Mouse (Mus musculus): ENCODE data around the gene Flt1.
"Not testable (repeated sequence)": the region's sequence is repeated elsewhere in the genome, so short reads cannot be mapped to it uniquely, and the experiment has no call there.

Flt1 gene

GRCm38 (mm10) chr5:147665946-147666345 lies 59.9 kb downstream of the Flt1 start:
- DNase-seq (ENCODE audit: low spot score): no peak

GRCm38 (mm10) chr5:147665381-147665780 lies 60.4 kb downstream of the Flt1 start:
- no peak for DNase-seq (ENCODE audit: low spot score)

DNA sequence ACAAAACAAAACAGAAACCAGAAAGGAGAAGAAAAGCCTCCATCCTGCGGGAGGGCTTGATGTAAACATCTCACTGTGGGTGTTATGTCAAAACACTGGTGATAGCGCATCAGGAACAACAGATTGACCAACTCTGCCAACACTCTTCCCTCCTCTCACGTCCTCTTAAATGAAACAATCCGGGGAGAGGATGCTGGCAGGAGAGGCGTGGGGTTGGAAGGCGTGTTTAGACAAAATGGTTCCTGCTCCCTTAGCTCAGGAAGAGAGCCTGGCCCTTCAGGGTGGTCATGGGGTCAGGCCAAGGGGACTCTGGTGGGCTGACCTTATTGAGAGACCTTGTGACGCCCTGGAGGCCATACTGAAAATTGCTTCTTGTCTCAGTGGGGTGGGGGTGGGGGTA lies 65.9 kb downstream of the Flt1 start:
- DNase-seq (ENCODE audit: low spot score): peak; percentile 76

DNA sequence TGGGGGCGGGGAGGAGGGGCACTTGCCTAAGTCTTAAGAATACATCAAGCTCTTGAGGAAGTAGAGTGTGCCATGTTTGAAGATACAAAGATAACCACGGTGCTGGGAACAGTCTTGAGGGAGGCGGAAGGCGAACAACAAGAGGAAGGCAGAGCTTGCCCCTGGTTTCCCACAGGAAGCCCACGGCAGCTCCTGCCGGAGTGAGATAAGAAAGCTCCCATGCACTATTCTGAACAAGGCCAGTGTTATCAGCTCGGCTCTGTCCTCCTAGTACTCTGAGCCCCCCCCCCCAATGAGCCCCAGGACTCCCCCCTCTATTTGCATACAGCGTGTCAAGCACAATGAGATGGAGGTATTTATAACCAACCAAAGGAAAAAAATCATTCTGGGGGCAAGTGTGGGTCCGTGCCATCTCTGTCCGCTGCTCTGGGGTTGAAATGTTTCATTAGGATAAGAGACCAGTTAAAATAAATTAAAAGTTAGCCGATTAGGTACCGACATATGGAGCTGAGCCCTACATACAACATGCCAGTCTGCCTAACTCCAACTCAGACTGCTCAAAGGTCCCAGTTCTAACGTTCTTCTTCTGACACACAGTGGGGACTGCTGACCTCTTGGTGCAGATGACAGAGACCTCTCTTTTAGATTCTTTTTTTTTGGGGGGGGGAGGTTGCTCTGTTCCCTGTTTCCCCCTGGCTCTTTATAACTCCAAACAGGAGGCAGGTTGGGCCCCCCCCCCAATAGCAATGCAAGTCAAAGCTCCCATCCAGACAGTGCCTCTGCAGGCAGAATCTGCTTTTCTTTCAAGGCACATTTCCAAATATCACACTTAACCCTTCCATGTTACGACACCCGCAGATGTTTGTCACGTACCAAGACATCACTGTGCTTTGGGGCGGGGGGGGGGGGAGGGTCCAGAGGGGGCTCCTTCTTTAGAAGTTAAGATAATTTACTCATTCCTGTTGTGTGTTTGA lies 67.6 kb downstream of the Flt1 start:
- peak; percentile 89 for DNase-seq (ENCODE audit: low spot score)

GRCm38 (mm10) chr5:147655761-147656160 lies 70.0 kb downstream of the Flt1 start:
- DNase-seq (ENCODE audit: low spot score): no peak

GRCm38 (mm10) chr5:147651233-147651632 lies 74.6 kb downstream of the Flt1 start:
- DNase-seq (ENCODE audit: low spot score): no peak

- DNase-seq (ENCODE audit: low spot score): no peak
These were observed 79.4 kb downstream of the Flt1 start for GRCm38 (mm10) chr5:147646351-147646929.

DNA sequence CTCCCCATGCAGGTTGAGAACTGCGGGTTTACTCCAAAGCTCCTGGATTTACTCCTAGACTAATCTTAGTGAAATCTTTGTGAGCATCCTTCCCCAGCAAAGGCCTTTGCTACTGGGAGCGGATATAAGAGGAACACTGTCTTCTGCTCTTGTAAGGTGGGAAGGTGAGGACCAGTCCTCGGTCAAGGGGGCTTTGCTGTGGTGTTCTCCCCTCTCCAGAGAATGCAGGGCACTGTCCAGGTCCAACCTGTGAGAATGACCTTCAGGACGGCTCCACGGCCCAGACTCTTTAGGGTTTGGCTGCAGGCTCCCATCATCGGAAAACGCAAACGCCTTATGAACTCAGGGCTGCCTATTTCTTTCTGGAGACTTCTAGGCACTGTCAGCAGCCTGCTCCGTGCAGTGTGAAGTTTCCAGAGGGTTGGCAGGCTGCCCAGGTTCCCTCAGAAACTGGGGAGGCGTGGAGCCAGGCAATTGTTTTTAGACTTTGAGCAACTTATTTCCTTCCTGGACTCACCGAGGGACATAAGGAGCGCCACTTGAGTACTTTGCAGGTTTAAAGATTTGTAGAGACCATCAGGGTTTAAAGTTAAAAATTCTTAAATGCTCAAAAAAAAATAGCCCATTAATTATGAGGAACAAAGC lies 80.7 kb downstream of the Flt1 start:
- peak; percentile 86 for DNase-seq (ENCODE audit: low spot score)

DNA sequence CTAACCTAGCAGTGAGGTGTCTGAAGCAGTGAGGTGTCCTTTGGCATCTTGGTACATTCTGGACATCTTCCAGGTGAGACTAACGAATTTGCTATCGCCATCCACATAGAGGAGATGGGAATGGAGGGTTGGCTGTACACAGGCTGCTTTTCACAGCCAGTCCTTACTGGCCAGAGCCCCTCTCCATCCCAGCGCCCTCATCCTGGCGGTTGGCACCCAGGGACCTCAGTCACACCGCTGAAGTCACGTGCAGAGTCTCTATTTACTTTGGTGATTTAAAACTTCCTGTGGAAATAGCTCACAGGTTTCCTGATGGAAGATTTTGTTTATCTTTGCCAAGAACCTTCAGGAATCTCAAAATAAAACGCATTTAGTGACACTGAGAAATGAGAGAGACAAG lies 84.4 kb downstream of the Flt1 start:
- peak; percentile 39 for DNase-seq (ENCODE audit: low spot score)

GRCm38 (mm10) chr5:147639940-147640339 lies 85.9 kb downstream of the Flt1 start:
- no peak for DNase-seq (ENCODE audit: low spot score)

DNA sequence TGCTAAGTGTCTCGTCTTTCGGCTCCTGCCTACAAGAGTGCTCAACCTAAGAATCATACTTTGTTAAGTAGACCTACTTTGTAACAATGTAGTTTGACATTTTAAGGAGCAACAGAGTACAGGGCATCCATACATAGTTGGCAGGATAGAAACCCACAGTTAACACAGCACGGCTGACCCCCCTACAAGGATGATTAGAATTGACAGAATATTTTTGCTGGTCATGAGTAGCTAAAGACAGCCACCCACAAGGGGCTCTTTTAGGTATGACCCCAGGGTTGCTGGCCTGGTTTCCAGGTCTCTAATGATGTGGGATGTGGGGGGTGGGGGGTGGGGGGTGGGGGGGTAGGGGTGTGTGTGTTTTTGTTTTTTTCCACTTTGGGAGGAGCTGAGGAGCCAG lies 89.1 kb downstream of the Flt1 start:
- no peak for DNase-seq (ENCODE audit: low spot score)

DNA sequence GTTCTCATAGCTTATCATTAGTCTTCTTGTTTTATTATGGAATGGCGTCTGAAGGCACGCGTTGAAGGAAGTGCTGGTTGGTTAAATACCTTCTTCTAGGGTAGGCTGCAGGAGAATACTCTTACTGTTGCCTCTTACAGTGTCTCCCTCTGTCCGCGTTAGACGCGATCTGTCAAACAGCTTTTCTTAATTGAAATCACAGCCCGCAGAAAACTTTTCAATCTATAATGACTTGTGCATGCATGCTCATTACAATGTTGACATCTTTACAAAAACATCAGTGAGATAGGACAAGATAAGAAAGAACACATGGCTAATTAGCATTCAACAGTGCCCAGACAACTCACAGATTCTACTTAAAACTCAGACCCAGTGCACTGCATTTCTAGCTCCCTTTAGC lies 89.9 kb downstream of the Flt1 start:
- no peak for DNase-seq (ENCODE audit: low spot score)

DNA sequence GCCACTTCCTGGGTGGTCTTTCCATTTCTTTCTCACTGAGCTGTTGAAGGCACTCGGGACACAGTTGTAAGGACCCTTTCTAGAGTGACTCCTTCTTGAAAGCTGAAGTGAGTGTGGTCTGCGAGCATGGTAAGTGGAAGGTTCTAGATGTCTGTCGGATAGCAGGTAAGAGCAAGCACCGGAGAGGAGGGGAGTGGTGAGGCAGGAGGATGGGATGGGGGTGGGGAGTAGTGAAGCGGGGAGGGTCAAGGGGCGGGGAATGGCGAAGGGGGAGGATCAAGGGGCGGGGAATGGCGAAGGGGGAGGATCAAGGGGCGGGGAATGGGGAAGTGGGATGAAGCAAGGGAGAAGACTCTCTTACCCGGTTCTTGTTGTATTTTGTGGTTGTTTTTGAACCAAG lies 91.8 kb downstream of the Flt1 start:
- no peak for DNase-seq (ENCODE audit: low spot score)

DNA sequence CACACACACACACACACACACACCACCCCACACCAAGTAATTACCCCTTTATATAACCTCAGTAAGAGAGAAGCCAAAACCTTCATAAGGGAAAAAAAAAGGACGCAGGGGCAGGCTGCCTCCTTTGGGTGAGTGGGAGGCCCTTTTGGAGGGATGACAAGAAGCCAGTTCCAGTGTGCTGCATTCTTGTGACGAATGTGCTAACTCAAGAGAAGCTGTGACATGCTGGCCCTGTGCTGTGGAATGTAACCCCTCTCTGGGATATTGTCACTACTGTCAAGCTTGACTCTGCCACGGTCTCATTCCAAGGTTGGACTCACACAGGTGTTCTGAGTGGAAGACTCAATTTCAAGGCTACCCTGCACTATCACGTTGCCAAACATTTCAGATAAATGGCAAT lies 93.1 kb downstream of the Flt1 start:
- no peak for DNase-seq (ENCODE audit: low spot score)

DNA sequence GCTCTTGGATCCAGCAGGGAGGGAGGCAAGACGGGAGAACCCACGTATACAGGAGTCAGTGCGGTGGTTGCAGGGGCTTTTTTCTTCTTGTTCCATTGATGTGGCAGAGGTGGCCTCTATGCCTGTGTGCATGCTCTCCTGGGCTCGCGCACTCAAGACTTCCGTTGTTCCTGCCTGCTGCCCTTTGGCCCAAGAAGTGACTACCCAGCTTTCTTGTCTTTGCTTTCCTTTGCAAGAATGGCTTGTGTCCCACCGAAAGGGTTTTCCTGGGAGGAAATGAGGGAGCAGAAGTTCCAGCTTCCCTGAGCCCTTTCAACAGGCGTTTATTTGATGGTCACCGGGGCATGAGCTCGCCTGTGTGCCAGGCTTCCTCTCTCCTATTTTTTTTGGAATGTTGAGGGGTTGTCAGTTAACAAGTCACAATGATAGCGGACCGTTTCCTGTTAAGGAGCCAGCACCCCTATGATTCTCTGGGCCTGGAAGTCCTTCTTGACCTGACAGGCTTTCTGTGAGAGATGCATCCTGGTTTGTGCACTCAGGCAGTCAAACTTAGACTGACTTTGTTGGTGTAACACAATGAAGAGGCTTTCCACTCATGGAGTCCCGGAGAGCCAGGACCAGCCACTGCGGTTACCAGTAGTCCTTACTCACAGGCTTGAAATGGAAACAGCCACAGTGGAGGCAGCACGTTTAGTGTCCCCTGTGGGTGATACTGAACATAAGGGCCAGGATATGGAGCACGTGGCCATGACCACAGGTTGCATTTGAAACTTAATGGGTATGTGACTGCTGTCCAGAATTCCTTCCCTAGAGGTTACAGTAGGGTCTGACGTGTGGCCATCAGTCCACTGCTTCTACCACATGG lies 95.2 kb downstream of the Flt1 start:
- DNase-seq (ENCODE audit: low spot score): no peak

DNA sequence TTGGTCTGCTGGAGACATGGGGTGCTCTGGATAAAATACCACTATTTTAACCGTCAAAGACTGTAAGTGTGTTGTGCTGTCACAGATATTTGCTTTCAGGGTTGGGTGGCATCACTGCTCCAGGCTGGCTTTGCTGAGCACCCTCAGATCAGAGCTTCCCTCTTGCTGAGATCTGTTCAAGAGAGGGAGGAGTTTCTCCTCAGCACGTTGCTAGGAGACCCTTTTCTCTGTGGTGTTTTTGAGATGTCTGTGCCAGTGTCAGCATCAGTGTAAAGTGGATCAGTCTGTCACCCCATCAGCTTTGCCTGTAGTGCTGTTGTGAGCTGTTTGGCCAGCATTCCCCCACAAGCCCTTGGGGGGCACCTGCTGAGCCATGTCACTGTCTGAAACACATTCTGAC lies 98.9 kb downstream of the Flt1 start:
- no peak for DNase-seq (ENCODE audit: low spot score)

DNA sequence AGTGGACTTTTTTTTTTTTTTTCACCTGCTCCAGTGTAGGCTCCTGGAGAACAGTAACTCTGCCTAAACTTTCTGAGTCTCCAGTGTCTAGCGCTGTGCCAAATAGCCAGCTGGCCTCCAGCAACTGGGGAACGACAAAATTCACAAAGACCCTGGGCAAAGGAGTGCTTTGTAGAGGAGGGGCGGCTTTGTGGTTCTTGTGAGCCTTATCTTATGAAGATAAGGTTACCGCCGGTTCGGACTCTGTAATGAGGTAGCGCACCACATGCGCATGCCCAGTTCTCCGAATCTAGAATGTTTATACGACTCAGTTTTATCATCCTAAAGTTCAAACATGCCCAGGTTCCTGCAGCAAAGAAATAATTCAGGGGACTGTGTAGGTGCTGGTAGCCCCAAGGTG lies 102.1 kb downstream of the Flt1 start:
- DNase-seq (ENCODE audit: low spot score): no peak

- peak; percentile 44 for DNase-seq (ENCODE audit: low spot score)
These were observed 105.6 kb downstream of the Flt1 start for GRCm38 (mm10) chr5:147620178-147620577.

- DNase-seq (ENCODE audit: low spot score): peak; percentile 25
These were observed 107.6 kb downstream of the Flt1 start for GRCm38 (mm10) chr5:147618243-147618642.

GRCm38 (mm10) chr5:147616450-147616849 lies 109.4 kb downstream of the Flt1 start:
- DNase-seq (ENCODE audit: low spot score): no peak

DNA sequence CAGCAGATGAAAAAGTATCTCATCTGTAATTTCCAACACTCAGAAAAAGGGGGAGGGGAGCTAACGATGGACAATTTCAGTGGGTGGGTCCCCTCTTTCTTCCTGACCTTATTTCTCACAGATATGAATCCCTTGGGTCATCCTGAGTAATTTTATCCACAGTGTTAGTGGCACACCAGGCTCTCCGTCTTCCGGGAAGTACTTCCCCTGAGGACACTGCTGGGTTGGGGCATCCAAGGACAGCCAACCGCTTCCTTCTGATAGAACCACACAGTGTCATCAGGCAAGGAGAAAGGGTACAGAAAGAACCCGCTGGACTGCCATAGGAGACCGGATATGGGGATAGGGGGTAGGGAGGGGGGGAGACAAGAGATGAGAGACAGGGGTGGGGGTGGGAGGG lies 111.2 kb downstream of the Flt1 start:
- DNase-seq (ENCODE audit: low spot score): peak; percentile 50

GRCm38 (mm10) chr5:147611348-147611747 lies 114.5 kb downstream of the Flt1 start:
- not testable (repeated sequence) for DNase-seq (ENCODE audit: low spot score)

All from lung, postnatal 25 days (tissue).